Mouse (Mus musculus): ENCODE results near the gene Slc6a11.

DNA sequence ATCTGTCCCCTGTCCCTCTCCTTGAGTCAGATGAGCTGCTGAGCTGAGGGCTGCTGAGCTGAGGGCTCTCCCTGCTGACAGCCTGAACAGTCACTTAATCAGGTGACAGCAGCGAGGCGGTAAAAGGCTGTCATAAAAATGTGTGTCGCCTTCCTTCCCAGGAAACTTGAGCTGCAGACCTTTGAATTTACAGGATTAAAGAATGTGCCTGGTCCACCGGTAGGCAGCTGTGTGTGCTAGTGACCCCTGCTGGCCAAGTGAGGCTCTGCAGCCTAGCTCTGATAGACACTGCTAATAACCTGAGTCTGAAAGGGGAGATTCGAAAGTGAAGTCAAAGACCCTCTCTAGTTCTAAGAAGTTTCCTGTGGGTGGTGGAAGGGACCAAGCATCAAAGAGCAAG lies 119.3 kb downstream of the Slc6a11 start:
- TF ChIP-seq POLR2A (IDR thresholded peaks at IDR 0.05; ENCODE audit: extremely low read depth, insufficient read depth, low read length) (no peak), CTCF (IDR thresholded peaks at IDR 0.05; ENCODE audit: low read depth, low read length) (peak; percentile 95)
